Comparison of ENCODE assay signal across 14 mouse cellular contexts in the genomic region with DNA sequence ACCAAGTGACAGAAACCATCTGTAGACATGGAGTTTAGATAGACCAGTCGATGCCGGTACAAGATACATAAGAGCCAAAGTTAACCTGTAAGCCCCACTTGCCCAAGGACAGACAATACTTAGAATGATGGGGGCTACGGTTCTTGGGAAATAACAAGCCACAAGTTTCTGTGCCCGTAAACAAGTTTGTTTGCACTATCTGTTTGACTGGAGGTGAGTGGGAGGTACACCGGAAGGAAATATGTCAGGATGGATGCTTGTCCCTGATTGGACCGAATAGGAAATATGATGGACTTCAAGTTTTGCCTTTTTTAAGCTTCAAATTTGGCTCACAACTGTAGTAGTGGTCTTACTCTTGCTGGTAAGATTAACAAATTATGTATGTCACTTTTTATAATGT. TPM values are rescaled to one million over a fixed set of nuclear protein-coding genes. Genes with fewer than 3 reads are reported as not detected.
"Had no signal": no experiment of that assay in that cellular context is flagged by ENCODE, and none has a peak within 500 bp of the region (broad histone marks: within the 10 kb centered on the region; RNA-seq: fewer than 3 reads in every experiment).

No protein-coding gene starts in this region.

- H3K27me3 ChIP-seq: limb, embryonic 13.5 days; lung, embryonic 15.5 days; megakaryocyte, embryonic 14.5 days had no signal

- H3K9me3 ChIP-seq: limb, embryonic 13.5 days; lung, embryonic 15.5 days; megakaryocyte, embryonic 14.5 days had no signal

- ATAC-seq: midbrain, embryonic 16.5 days had no signal

- H3K9ac ChIP-seq: limb, embryonic 13.5 days; liver, embryonic 14.5 days; lung, embryonic 15.5 days had no signal

- H3K27ac ChIP-seq: kidney, postnatal 0 days; limb, embryonic 13.5 days; liver, embryonic 14.5 days; lung, embryonic 15.5 days; macrophage had no signal

- H3K4me3 ChIP-seq: limb, embryonic 13.5 days; lung, embryonic 15.5 days had no signal

- DNase-seq: kidney, adult 11 months; kidney, adult 9 months; lung, postnatal 14 days; right cerebral cortex, postnatal 14 days; thymus, postnatal 36 days had no signal

- H3K4me2 ChIP-seq: limb, embryonic 13.5 days; lung, embryonic 15.5 days; midbrain, embryonic 11.5 days had no signal

RNA-seq across cellular contexts. Expression of gene Wnt16, which starts 55.7 kb away (rescaled TPM):
- polyA plus RNA-seq: macrophage; midbrain, embryonic 16.5 days; thymus, postnatal 0 days had no signal
